Mouse (Mus musculus): ENCODE data around the gene Ptx4.

GRCm38 (mm10) chr17:25139960-25140359, 19.4 kb downstream of the Ptx4 start:
- no peak for TF ChIP-seq POLR2A (IDR thresholded peaks at IDR 0.05; ENCODE audit: insufficient read depth, low read depth, low read length)
- no peak for TF ChIP-seq CTCF (IDR thresholded peaks at IDR 0.05; ENCODE audit: insufficient read depth, low read depth, low read length)
